Mouse (Mus musculus): Measurements from ENCODE around the gene Pnlip.

The Pnlip gene

DNA sequence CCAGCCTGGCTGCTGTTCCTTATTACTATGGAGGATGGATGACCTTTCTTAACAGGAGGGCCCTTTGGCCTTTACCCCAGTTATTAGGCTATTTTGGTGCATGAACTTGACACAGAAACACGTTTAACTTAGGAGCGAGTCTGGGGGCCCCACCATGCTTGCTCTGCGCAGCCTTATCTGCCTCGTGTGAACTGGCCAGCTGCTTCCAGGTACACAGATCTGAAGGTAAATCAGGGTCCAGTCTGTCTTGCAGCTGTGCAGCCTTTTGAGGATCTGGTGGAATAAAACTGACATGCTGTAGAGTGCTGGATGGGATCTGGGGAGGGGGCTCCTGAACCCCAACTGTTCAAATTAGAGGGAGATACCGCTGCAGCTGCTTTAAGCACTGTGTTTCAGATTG is 75.5 kb downstream of the Pnlip start:
- DNase-seq = no peak

DNA sequence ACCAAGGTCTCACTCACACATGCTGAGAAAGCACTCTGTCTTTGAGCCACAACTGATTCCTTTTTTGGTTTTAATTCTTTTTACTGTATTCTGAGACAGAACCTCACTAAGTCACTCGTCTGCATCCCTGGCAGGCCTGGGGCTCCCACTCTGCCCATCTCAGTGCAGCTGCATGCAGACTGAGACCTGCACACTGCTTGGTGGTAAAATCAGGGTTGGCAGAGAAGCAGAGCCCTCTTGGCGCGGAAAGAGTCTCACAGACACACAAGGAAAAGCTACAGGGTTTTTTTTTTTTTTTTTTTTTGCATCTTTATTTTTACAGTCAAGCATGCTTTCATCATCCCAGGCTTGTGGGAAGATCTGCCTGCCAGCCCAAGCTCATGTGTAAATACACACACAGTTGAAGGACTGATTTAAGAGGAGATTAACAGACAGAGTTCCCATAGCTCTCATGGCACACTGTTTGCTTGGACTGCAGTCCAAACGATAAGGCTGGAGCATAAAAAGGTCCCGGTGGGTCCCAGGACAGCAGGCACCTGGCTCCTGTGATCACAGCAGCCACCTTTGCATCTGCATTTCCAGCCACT is 76.2 kb downstream of the Pnlip start, which contains the start of gene Pnliprp1:
Gene Pnliprp1 (plus strand): TSS at position 443 of the 587 bp plus-strand sequence.
- DNase-seq = no peak
